Mouse (Mus musculus) testis, adult 2 months (tissue): ENCODE measurements at regions not wholly inside any gene's neighbourhood (a gene's known extent, or its start where the extent isn't known, plus 50 kb on each side); places are given as distances from the start of the nearest gene placed in this dataset.

Experiments used
- CTCF ChIP-seq: fragments of 200-500 bp; IDR thresholded peaks from 2 replicates; pipeline ENCODE4 v1.5.1; 2012; ENCODE audit warnings: low read depth, mild to moderate bottlenecking, inconsistent platforms, low read length, moderate library complexity; ENCODE audit not compliant: control insufficient read depth, insufficient read depth, insufficient replicate concordance
- POLR2A ChIP-seq: fragments of 200-500 bp; IDR thresholded peaks from 2 replicates; pipeline ENCODE4 v1.6.1; 2012; ENCODE audit warnings: low read depth, mild to moderate bottlenecking, inconsistent platforms, low read length, moderate library complexity; ENCODE audit not compliant: control insufficient read depth

GRCm38 (mm10) chr11:17722051-17722450, 231.6 kb downstream of the Etaa1 start:
- TF ChIP-seq CTCF (no peak), POLR2A (no peak)
